In the genomic region with DNA sequence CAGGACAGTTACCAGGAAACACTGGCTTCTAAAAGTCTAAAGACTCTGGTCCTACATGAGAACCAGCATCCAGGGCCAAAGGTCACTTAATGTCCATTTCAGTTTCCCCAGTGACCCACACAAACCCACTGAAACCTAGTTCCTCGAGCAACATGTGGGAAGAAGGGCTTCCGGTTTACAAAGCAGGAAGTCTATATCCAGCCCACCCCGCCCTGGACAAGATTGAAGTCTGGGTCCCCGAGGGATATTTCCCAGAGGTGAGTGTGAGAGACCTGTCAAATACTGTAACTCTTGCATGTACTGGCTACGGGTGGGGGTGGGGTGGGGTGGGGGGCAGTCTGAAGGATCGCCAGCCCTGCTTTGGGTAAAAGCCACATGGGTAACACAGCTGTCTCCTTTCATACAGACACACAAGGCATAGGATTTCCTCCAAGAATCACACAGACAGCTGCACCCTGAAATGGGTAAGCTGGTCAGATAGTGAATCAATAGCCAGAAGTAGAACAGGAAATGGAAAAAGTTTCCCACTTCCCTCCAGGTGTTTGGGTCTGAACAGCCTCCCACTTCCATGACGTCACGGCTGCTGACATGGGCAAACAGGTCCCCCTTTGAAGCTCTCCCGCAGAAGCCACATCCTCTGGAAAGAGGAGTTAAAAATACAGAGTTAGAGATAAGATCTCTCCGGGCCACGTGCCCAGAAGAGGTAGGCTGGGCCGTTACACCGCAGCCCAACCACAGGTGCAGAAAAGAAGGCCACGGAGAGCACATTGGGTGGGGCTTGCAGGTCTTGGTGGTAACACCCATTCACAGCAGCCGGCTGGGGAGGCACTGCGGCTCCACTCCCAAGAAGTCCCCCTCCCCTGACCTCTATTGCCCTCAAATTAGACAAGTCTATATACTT, we compare ENCODE assay signal across 8 mouse cellular contexts. TPM values are rescaled to one million over a fixed set of nuclear protein-coding genes. Genes with fewer than 3 reads are reported as not detected.
A peak's percentile ranks its signal among the peaks of the same experiment; 100 is the strongest.
DNase-seq lines count a peak whose midpoint lies in the region; ATAC-seq lines count a peak whose summit lies in the region.
"Had no signal": no experiment of that assay in that cellular context is flagged by ENCODE, and none has a peak within 500 bp of the region (broad histone marks: within the 10 kb centered on the region; RNA-seq: fewer than 3 reads in every experiment).

No protein-coding gene starts in this region.

- peak overlapping the region; percentile 23; the same call in 1 of the 2 replicates for H3K27ac ChIP-seq in heart, embryonic 11.5 days (ENCODE audit: low read depth, low read length)
- no peak overlapping the region for H3K27ac ChIP-seq in macrophage

- H3K27me3 ChIP-seq in heart, embryonic 11.5 days (ENCODE audit: control insufficient read depth, insufficient read depth, low read length): peaks cover 2% of the 10 kb centered on the region; the same call in 1 of the 2 replicates

- H3K4me1 ChIP-seq in heart, embryonic 11.5 days (ENCODE audit: control insufficient read depth, insufficient read depth, low read length): peaks cover 34% of the 10 kb centered on the region

- H3K9ac ChIP-seq in heart, embryonic 11.5 days (ENCODE audit: low read depth, low read length): no peak overlapping the region
- H3K9ac ChIP-seq: midbrain, embryonic 12.5 days had no signal

- 21% methylated on average over 16 of the region's 16 CpGs for whole genome bisulfite sequencing in heart, embryonic 11.5 days (ENCODE audit: insufficient replicate concordance)
- 3% methylated on average over 16 of the region's 16 CpGs for WGBS in macrophage (ENCODE audit: missing documents)

- H3K4me2 ChIP-seq in heart, embryonic 11.5 days: peak overlapping the region; percentile 66

- no peaks in the 10 kb centered on the region for H3K79me2 ChIP-seq in macrophage (ENCODE audit: inconsistent target)

- no peaks in the 10 kb centered on the region for H3K9me3 ChIP-seq in heart, embryonic 11.5 days (replicated peaks; ENCODE audit: control insufficient read depth, low read length)
- H3K9me3 ChIP-seq: midbrain, embryonic 12.5 days had no signal

- H3K36me3 ChIP-seq in heart, embryonic 11.5 days (ENCODE audit: control insufficient read depth, insufficient read depth, low read length): no peaks in the 10 kb centered on the region
- no peaks in the 10 kb centered on the region for H3K36me3 ChIP-seq in macrophage (ENCODE audit: inconsistent target)
- H3K36me3 ChIP-seq: midbrain, embryonic 12.5 days had no signal

- peak; percentile 82 to 83 for DNase-seq in B cell, adult 2 months
- peak; percentile 55 for DNase-seq in MN1 (ENCODE audit: low spot score)
- peak; percentile 78 for DNase-seq in kidney, postnatal 10 days
- peak; percentile 70 for DNase-seq in testis, postnatal 14 days (ENCODE audit: low spot score)
- DNase-seq in left cerebral cortex, adult 8-10 months (ENCODE audit: low spot score in 2 of 2): no peak

- ATAC-seq in heart, embryonic 11.5 days (replicated peaks; ENCODE audit: insufficient number of reproducible peaks, low FRiP score, low TSS enrichment): peak; percentile 22; the same call in 1 of the 2 replicates

- no peak overlapping the region for H3K4me3 ChIP-seq in heart, embryonic 11.5 days (ENCODE audit: low read depth, low read length)
- peak overlapping the region; percentile 8; the same call in 1 of the 2 replicates for H3K4me3 ChIP-seq in macrophage (ENCODE audit: inconsistent target)

RNA-seq across cellular contexts. Expression of a gene that starts 26.7 kb away (rescaled TPM):
- polyA plus RNA-seq in heart, embryonic 11.5 days (2014; fragmentation: Nextera tagmentation; extraction: Ambion mirVana): 369 and 395 TPM in 2 replicates
- 10 to 100 TPM in 14 of 26 experiments, 1 to 10 TPM in 12; 5.0 to 28.0 (median 10.8) TPM for total RNA-seq in macrophage (2018; cell fraction: chromatin; rRNA removed)
- 100 to 1,000 TPM in 10 of 26 experiments, 10 to 100 TPM in 16; 72.6 to 131 (median 93.0) TPM for total RNA-seq in macrophage (2018; cell fraction: cytosol; rRNA removed)
- total RNA-seq in macrophage (2018; cell fraction: nucleus; rRNA removed): 10 to 100 TPM; 20.3 to 63.6 (median 41.0) TPM
- 65.9 to 151 TPM (median 121 TPM) in 3 replicates for polyA plus RNA-seq in macrophage (2018)
- total RNA-seq in left cerebral cortex, adult 8-10 months (2022): 100 to 1,000 TPM; 107 to 115 (median 113) TPM

RNA-seq across cellular contexts. Expression of a gene that starts 26.8 kb away (rescaled TPM):
- polyA plus RNA-seq in heart, embryonic 11.5 days (2014; fragmentation: Nextera tagmentation; extraction: Ambion mirVana): 97.3 and 99.3 TPM in 2 replicates
- total RNA-seq in macrophage (2018; cell fraction: chromatin; rRNA removed): 10 to 100 TPM in 19 of 26 experiments, 1 to 10 TPM in 7; 4.3 to 54.7 (median 14.8) TPM
- total RNA-seq in macrophage (2018; cell fraction: cytosol; rRNA removed): 100 to 1,000 TPM in 1 of 26 experiments, 10 to 100 TPM in 25; 37.7 to 103 (median 58.7) TPM
- total RNA-seq in macrophage (2018; cell fraction: nucleus; rRNA removed): 10 to 100 TPM; 11.8 to 65.0 (median 19.5) TPM
- polyA plus RNA-seq in macrophage (2018): 52.1 to 98.9 TPM (median 69.8 TPM) in 3 replicates
- 10 to 100 TPM; 53.6 to 66.2 (median 59.0) TPM for total RNA-seq in left cerebral cortex, adult 8-10 months (2022)

RNA-seq across cellular contexts. Expression of a gene that starts 57.6 kb away (rescaled TPM):
- polyA plus RNA-seq in heart, embryonic 11.5 days (2014; fragmentation: Nextera tagmentation; extraction: Ambion mirVana): not detected in 2 replicates
- not detected for total RNA-seq in macrophage (2018; cell fraction: chromatin; rRNA removed)
- total RNA-seq in macrophage (2018; cell fraction: cytosol; rRNA removed): not detected
- not detected for total RNA-seq in macrophage (2018; cell fraction: nucleus; rRNA removed)
- not detected in 3 replicates for polyA plus RNA-seq in macrophage (2018)
- not detected for total RNA-seq in left cerebral cortex, adult 8-10 months (2022)
- polyA plus RNA-seq: midbrain, embryonic 12.5 days had no signal

Comparison
In these comparisons a context has a peak if more than half of its experiments do, and no peak if none do; other contexts are left out.
1. DNase-seq: peak in B cell, adult 2 months (2 of 2), MN1 (single experiment), kidney, postnatal 10 days (single experiment) and testis, postnatal 14 days (single experiment); none in left cerebral cortex, adult 8-10 months (0 of 2).